Mouse (Mus musculus) cerebellum, postnatal 25 days (tissue): ENCODE results near the gene Upf1.

ENCODE experiments used
- DNase-seq, 2 experiments: peaks; one replicate each; pipeline ENCODE4 v3.0.0; 2021; ENCODE audit warnings: mixed read lengths in 2 of 2

The Upf1 gene

DNA sequence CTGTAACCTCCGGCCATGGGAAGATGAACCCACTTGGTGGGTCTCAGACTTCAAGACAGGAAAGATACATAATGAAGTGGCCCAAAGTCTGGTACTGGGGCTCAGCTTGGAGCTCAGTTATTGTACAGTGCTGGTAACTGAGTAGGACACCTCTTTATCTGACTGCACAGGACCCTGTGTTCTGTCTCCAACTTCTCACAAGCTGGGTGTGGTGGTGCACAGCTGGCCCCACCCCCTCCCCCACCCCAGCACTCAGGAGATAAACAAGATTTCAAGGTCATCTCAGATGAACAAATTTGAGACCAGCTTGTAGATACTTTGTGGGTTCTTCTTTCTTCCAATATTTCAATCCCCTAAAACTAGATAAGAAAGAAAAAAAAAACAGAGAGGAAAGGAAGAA is 3.0 kb upstream of the Upf1 start:
- DNase-seq: no peak

DNA sequence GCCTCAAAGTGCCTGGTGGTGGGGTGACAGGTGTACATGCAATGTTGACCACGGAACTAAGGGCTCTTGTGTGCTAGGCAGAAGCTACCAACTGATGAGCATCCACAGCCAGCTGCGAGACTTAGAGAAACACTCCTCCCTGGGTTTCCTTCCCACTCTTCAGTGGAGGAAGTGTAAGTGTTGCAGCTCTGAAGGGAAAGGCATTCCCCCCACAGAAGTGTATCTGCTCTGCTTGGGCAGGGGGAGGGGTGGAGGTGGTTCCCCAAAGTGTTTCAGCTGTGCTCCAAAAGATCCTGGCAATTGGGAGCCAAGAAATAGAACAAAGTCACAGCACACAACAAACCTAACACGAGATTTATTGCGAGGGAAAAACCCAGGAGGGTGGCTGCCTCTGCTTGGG is 926 bp upstream of the Upf1 start:
- DNase-seq: no peak

DNA sequence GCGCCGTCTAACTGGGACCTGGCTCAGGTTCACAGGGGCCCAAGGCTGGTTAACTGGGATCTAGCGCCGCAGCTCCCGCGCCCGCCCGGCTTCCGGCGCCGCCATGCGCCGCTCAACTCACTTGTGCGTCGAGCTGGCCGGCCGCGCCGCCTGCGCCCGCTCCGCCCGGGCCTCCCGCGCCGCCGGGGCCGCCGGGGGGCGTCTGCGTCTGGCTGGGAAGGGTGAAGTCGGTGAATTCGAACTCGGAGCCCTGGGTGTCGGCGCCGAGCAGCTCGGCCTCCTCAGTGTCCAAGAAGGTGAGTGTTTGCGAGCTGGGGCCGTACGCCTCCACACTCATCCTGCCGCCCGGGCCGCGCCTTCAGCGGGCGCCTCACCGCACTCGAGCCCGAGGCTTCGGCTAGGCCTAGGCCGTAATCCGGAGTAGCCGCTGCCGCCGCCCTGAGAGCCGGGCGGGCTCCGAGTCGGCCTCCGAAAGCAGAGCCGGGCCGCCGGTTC is 374 bp downstream of the Upf1 start:
- no peak for DNase-seq

DNA sequence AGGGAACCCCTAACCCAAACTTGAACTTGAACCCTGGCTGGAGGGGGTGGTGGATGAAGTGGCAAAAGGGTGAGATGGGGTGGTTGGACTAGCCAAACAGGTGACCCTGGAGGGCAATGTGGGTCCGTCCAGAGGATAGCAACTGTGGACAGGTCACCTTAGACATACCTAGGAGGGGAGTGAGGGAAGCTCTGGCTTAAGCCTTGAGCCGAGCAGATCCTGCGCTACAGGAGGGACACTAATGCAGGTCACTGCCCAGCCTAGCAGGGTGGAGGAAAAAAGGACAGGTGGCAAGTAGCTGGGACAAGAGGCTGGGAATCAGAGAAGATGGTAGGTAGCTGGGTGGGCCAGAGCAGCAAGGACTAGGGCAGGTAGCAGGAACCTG is 1.1 kb downstream of the Upf1 start:
- DNase-seq: peak in 1 of 2 experiments; percentile 47

DNA sequence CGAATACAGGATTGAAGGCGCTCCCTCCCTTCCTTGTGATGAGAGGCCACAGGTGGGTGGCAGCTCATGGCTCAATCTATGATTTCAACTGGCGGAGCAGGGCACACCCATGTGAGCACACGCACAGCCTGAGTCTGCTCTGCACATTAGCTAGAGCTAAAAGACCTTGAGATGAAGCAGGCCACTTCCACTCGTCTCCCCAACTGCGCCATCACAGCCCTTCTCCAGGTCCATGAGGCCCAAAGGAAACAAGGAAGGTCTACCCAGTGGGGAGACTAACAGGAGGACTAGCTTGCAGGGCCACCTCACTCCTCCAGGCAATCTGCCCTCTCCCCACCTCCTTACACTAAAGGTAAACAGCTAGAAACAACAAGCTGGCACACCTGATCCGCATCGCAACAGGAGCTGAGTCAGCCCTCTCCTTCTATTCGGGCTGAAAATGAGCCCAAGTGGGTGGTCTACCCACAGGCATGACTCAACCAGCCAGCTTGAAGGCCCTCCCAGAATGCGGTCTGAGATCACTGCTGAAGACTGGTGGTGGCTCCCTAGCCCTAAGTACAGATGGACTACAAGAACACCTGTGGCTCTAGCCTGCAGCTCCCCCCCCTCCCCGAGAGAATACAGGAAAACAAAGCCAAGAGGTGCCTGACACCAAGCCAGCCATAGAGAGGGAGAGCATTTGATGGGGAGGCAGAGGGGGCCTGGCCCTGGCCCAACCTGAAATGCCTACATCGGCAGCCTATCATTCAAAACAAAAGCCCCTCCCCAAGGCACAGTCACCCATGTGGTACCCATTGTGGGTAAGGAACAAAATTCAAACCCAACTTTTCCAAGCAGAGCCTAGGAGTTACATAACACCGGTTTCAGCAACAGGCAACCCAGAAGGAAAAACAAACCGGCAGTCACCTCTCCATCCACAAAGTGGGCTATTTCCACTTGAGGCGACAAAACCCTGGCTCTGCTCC is 1.8 kb downstream of the Upf1 start:
- DNase-seq: peak; percentile 68 to 74

DNA sequence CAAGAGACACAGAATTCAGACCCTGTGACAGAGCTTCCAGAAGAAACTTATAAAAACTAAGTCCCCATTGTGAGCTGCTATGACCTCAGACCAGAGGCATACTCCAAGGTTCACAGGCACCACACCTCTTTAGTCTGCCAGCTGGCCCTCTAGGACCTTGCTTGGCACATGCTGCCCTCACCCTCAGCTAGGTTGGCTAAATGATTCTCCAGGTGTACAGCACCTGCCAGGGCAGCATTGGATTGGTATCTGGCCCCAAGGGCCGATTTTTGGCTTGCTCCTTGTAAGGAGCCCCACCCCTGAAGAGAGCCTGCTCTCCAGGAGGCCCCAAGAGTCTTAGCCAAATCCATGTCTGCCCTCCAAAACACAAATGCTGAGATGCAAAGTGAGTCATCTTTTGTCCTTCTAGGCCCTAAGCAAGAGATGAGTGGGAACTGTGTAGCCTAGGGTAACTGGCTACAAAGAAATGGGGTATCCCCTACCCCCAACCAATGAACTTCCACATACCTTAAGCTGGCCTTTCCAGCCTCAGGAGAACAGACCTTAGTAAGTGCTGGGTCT is 5.1 kb downstream of the Upf1 start:
- peak; percentile 45 to 48 for DNase-seq

DNA sequence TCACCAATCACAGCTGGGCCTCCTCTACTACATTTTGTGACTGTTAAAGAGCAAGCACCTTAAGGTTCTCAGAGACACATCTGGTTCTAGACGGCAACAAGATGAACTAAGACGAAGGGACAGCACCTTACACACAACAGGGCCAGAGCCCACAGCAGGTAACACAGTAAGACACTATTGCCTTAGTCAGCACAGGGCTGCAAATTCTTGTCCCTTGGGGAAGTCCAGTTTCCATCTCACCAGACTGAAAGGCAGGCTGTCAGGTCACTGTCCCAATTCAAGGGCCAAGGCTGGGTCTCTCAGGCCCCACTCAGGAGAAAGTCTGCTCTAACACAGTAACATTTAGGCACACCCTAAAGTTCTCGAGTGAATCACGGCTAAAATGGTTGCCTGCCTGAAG is 5.6 kb downstream of the Upf1 start:
- peak in 1 of 2 experiments; percentile 11 for DNase-seq

DNA sequence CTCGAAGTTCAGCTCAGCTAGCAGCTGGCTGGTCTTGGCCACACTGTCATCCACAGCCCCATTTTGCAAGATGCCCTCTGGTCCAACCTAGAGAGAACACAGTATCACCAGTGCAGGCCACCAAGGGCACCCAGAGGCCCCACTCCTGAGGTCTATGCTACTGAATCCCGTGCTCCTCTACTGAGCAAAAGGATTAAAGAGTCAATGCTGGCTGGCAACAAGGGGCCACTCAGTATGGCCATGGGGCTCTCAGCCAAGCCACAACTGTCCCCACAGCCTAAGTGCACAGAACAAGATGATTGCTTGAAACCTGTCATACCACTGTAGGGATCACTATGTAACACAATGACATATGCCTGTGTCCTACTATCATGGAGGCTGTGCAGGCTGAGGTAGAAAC is 8.8 kb downstream of the Upf1 start:
- DNase-seq: no peak

DNA sequence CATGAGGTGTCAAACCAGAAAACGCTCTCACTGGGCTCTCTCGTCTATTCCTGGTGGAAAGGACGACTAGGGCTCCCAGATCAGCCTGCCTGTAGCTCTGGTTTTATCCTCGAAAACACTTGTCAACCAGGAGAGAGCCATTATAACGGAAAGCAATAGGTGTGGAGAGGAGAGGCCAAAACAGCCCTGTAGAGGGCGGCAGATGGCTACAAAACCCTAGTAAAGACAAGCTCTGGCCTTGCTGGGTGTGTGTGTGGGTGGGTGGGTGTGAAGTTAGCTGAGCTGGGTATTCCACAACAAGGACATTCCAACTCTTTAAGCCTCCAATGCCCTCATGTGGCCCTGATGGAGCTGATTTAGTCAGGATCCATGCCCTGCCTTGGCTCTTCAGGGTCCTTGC is 9.4 kb downstream of the Upf1 start:
- peak; percentile 78 to 82 for DNase-seq

DNA sequence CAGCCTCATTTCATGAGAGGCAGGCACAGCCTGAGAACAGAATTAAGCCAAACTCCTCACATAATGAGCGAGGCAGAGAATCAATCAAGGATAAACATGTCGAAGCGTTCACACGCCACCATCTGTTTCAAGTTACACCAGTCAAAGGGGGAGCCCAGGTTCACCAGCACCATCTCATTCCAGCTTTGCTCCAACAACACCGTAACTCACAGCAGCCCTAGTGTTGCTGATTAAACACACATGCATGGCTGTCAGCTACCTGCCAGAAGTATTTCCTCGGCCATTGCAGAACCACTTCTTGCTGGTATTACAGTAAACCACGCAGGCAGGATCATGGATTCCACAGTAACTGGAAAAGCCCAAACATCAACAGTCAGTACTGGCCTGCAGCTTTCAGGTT is 10.0 kb downstream of the Upf1 start:
- DNase-seq: no peak

DNA sequence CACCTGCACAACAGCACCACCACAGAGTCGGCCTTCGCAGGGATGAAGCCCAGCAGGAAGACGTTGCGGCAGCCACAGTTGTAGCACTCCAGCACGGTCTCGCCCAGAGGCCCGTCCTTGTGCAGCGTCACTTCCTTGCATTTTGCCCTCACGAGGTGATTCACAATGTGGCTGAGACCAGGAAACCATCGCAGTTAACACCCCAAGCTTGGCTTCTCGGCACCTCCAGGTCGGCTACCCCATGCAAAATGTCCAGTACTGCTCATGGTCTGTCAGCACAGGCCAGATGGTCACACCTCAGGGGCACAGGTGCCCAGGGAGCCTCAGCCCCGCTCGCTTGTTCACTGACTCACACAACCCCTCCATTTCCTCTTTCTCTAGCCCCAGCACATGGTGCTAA is 11.1 kb downstream of the Upf1 start:
- DNase-seq: peak; percentile 77 to 78

DNA sequence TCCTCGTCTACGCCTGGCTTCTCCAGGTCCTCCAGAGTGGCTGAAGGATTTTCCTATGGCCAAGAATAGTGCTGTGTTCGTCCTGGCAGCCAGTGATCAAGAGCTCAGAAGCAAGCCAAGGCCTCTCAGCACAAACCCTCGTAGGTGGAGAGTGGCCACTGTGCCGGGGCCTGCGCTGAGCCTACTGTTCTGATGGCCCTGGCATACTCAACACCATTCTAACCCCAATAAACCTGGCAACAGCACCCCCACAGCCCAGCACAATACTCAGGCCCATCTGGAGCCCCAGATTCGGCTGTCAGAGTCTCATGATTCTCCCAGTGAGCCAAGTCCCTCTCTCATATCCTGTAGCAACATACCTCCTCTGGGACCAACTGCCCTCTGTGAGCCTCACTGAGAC is 12.4 kb downstream of the Upf1 start:
- DNase-seq: peak; percentile 53 to 62

DNA sequence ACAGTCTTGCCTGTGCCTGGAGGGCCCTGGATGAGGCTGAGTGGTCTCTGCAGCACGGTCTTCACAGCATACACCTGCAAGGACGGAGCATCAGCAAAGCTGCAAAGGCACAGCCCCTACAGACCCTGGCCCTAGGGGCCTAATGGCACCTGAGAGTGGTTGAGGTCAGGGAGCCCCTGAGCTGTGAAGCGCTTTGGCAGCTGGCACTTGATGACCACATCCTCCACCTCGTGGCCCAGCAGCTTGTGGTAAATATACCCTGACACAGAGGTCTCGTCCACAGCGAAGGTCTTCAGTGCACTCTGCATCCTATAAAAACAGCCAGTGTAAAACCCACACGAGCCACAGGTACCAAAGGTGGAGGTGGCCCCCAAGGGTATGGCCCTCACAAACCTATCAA is 14.1 kb downstream of the Upf1 start:
- DNase-seq: no peak

DNA sequence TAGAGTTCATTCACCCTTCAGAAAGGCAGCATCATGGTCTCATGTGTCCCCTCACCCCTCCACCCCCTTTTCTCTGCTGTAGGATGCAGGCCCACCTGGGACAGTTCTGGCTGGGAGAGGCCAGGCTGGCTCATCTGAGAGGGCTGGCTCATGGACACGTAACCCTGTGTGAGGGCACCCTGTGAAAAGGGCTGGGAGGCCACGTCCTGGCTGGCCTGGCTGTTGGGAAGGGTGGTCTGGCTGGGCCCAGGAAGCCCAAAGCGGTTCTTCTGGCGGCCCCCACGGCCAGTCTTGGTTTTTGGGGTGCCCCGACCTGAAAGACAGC is 20.2 kb downstream of the Upf1 start:
- DNase-seq: no peak

DNA sequence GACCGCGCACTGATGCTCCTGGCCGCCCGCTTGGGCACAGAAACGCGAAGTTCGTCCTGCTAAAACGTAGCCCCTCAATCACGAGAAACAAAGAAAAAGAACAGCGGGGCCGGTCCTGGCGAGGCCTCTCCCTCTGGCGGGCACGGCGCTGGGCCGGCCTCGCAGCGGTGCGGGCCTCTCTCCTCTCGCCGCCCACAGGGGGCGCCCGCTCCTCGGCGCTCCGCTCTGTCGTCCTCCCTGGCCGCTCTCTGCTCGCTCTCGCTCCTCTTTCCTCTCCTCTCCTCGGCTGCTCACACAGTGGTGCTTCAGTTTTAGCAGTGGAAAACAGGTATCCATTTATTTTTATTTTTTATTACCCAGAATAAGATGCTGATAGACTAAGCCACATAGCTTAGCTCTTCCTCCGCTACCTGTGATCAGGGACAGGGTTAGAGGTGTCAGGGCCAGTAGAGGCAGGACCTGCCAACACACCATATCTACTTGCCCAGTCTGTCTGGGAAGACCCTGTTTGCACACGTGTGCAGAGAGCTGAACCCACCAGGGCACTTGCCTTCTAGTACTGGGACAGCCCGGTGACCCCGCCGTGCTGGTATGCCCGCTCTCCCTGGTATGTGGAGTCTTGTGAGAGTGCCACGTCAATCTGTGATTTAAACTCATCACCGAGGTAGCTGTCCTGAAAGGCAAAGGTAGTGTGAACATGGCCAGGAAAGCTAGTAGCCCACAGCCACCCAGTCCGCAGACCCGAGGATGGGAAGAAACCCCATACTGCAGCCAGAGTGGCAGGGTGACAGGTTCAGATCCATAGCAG is 20.8 kb downstream of the Upf1 start:
- peak; percentile 91 to 93 for DNase-seq

DNA sequence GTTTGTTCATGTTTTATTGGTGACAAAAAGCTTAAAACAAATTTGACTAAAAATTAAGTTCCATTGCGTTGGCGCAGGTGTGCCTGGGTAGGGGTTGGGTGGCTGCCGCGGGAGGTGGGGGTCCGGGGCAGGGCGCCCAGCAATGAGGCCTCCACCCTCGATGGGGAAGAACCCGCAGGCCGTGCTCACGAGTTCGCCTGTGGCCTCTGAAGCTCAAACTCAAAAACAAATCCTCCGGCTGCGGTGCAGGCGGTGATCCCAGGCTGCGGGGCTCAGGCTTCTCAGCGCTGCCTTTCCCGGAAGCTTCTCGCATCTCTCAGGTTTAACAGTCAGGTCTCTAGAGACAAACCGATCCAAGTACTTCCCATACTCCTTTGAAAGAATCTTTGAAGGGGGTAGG is 21.6 kb downstream of the Upf1 start:
- peak; percentile 49 to 56 for DNase-seq

DNA sequence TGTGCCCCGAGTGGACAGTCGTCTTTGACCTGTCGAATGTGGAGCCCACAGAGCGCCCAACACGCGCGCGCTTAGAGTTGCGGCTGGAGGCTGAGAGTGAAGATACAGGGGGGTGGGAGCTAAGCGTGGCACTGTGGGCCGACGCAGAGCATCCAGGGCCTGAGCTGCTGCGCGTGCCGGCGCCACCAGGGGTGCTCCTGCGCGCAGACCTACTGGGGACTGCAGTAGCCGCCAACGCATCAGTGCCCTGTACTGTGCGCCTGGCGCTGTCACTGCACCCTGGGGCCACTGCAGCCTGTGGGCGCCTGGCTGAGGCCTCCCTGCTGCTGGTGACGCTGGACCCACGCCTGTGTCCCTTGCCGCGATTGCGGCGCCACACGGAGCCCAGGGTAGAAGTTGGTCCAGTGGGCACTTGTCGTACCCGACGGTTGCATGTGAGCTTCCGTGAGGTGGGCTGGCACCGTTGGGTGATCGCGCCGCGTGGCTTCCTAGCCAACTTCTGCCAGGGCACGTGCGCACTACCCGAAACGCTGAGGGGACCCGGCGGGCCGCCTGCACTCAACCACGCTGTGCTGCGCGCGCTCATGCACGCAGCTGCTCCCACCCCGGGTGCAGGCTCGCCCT is 22.2 kb downstream of the Upf1 start:
- peak; percentile 67 to 69 for DNase-seq

DNA sequence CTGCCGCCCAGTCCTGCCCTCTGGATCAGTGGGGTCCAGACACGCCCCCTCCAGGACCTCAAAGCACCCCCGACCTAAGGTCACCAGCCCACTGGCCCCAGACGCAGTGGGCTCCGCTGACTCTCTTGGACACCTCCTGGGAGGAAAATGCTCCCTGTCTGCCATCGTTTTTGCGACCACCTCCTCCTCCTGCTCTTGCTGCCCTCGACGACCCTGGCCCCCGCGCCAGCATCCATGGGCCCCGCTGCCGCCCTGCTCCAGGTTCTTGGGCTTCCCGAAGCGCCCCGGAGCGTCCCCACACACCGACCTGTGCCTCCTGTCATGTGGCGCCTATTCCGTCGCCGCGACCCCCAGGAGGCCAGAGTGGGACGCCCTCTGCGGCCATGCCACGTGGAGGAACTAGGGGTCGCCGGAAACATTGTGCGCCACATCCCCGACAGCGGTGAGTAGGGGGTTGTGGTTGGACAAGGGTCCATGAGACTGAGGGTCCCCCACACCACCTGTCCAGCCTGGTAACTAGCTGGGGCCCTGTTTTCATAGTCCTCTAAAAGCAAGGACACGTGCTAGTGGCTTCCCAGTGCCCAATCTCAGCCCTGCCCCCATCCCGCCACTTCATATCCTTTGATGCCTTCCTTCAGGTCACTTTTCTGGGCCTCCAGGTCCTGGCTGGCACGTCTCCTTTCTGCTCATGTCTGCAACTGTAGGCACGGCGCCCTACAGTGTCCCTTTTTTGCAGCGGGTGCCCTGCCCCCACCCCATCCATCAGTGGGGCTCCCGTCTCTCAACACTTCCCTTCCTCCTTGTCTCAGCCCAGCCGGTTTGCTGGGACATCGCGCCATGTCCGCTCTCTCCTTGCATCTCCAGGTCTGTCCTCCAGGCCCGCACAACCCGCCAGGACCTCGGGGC is 23.0 kb downstream of the Upf1 start:
- peak in 1 of 2 experiments; percentile 56 for DNase-seq

DNA sequence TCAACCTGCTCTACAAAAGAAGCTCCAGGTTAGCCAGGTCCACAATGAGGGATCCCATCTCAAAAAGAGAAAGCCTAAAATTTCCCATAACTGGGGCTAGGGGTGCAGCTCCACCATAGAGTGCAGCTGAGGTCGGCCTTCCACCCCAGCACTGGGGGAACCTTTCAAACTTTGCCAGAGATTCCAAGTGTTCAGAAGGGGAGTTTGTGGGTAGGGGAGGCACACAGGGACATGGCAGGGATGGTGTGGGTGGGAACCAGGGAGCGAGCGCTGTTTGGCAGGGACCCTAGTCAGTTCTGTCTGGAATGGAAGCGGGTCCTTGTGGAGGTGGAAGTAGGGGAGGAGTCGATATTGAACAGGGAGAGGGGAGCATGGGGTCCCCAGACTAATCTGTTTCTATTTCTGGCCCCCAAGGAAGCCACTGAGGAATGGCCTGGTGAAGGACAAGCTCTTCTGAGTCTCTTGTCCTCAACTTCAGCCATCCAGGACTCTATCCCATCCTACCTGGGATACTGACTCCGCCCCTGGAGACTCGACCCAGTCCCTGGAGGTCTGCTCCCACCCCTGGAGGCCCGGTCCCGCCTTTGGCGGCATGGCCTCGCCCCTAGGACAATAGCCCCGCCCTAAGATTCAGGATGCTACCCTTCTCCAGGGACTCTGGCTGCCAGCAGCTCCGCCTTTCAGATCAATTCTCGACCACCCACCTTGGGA is 23.8 kb downstream of the Upf1 start, which contains the start of gene Gdf1:
Gdf1 (plus strand) TSS at position 694 of the 711 bp plus-strand sequence.
- peak in 1 of 2 experiments; percentile 43 for DNase-seq

DNA sequence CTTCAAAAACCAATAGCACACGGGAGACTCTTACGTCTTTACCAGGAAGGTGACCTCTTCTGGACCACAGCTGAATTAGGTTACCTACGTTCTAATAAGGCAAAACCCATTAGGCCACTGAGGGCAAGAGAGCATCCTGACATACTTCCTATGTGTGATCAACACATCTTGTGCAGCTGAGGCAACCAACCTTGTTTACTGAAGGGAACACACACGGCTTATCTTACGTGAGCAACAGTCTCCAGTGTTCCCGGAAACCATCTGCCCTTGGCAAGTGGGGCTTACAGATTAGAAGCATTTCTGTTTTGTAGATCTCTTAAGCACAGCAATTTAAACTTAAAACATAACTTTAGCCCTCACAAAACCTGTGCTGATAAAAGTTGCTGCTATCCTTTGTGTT is 25.6 kb downstream of the Upf1 start:
- no peak for DNase-seq

DNA sequence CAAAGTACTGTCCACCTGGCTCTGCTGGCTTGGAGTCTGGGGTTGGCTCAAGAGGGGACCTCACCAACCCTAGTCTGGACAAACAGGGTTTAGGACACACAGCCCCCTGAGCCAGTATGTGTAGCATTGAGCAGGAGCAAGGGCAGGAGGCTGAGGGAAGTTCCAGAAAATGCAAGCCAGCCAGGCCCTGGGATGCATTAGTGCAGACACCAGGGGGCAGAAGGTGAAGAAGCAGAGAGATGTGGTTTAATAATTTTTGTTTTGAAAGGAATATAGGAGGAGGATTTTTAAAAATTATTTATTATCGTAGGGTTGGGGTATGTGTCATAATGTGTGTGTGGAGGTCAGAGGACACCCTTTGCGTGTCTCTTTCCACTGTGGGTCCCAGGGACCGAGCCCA is 29.4 kb downstream of the Upf1 start:
- no peak for DNase-seq
